ENCODE assay signal across 8 mouse cellular contexts in genomic region chr9:95845711-95846110, GRCm38 (mm10). TPM values are rescaled to one million over a fixed set of nuclear protein-coding genes. Genes with fewer than 3 reads are reported as not detected.
DNase-seq lines count a peak whose midpoint lies in the region; ATAC-seq and TF ChIP-seq lines count a peak whose summit lies in the region.

No protein-coding gene starts in this region.

- H3K4me3 ChIP-seq in heart, embryonic 13.5 days, result peak overlapping the region; percentile 70; the same call in 1 of the 2 replicates
- H3K4me3 ChIP-seq in heart, embryonic 10.5 days, result no peak overlapping the region; the same call in 1 of the 2 replicates
- H3K4me3 ChIP-seq in hindbrain, embryonic 13.5 days, result peak overlapping the region; percentile 69; the same call in 1 of the 2 replicates
- no peak overlapping the region for H3K4me3 ChIP-seq in limb, embryonic 14.5 days (replicated peaks; ENCODE audit: low read length)
- H3K4me3 ChIP-seq in midbrain, embryonic 15.5 days, result peak overlapping the region; percentile 61

- no peak overlapping the region for H3K27ac ChIP-seq in heart, embryonic 13.5 days (replicated peaks)
- H3K27ac ChIP-seq in heart, embryonic 10.5 days, result no peak overlapping the region
- no peak overlapping the region for H3K27ac ChIP-seq in hindbrain, embryonic 13.5 days
- no peak overlapping the region for H3K27ac ChIP-seq in limb, embryonic 14.5 days (replicated peaks; ENCODE audit: low read depth, low read length)
- no peak overlapping the region for H3K27ac ChIP-seq in midbrain, embryonic 15.5 days

- TF ChIP-seq POLR2A in limb, embryonic 14.5 days (IDR thresholded peaks at IDR 0.05; ENCODE audit: borderline replicate concordance, extremely low read depth, insufficient read depth, insufficient read length), result no peak

- peaks cover 3% of the 10 kb centered on the region; the same call in 1 of the 2 replicates for H3K9me3 ChIP-seq in heart, embryonic 13.5 days
- H3K9me3 ChIP-seq in heart, embryonic 10.5 days, result no peaks in the 10 kb centered on the region
- H3K9me3 ChIP-seq in hindbrain, embryonic 13.5 days, result no peaks in the 10 kb centered on the region
- no peaks in the 10 kb centered on the region for H3K9me3 ChIP-seq in limb, embryonic 14.5 days (ENCODE audit: control insufficient read depth, low read length)
- no peaks in the 10 kb centered on the region for H3K9me3 ChIP-seq in midbrain, embryonic 15.5 days

- H3K4me2 ChIP-seq in heart, embryonic 13.5 days, result peak overlapping the region; percentile 98
- H3K4me2 ChIP-seq in hindbrain, embryonic 13.5 days, result peak overlapping the region; percentile 87
- H3K4me2 ChIP-seq in limb, embryonic 14.5 days (replicated peaks; ENCODE audit: low read depth, low read length, severe bottlenecking), result peak overlapping the region; percentile 93; the same call in 1 of the 2 replicates
- H3K4me2 ChIP-seq in midbrain, embryonic 15.5 days, result peak overlapping the region; percentile 86

- no peak overlapping the region for H3K9ac ChIP-seq in heart, embryonic 13.5 days
- H3K9ac ChIP-seq in hindbrain, embryonic 13.5 days, result 0 out of 2 replicates have a peak overlapping the region, but pooled peaks have one; percentile 78
- H3K9ac ChIP-seq in limb, embryonic 14.5 days (ENCODE audit: low read depth, low read length, severe bottlenecking), result no peak overlapping the region
- H3K9ac ChIP-seq in midbrain, embryonic 15.5 days, result no peak overlapping the region

- peaks cover 4% of the 10 kb centered on the region; the same call in 1 of the 2 replicates for H3K4me1 ChIP-seq in heart, embryonic 13.5 days
- peaks cover 9% of the 10 kb centered on the region; the same call in 1 of the 2 replicates for H3K4me1 ChIP-seq in heart, embryonic 10.5 days
- H3K4me1 ChIP-seq in hindbrain, embryonic 13.5 days (replicated peaks), result peaks cover 6% of the 10 kb centered on the region; the same call in 1 of the 2 replicates
- peaks cover 3% of the 10 kb centered on the region; the same call in 1 of the 2 replicates for H3K4me1 ChIP-seq in limb, embryonic 14.5 days (ENCODE audit: control insufficient read depth, insufficient read depth, low read length)
- H3K4me1 ChIP-seq in midbrain, embryonic 15.5 days, result peaks cover 7% of the 10 kb centered on the region; the same call in 1 of the 2 replicates

- no peak for ATAC-seq in heart, embryonic 13.5 days (ENCODE audit: extremely low read depth, insufficient number of reproducible peaks, low FRiP score, low TSS enrichment)
- ATAC-seq in hindbrain, embryonic 13.5 days (ENCODE audit: low FRiP score), result no peak
- ATAC-seq in limb, embryonic 14.5 days (ENCODE audit: low FRiP score, low read depth), result no peak
- ATAC-seq in midbrain, embryonic 15.5 days (replicated peaks), result no peak
- ATAC-seq in megakaryocyte-erythroid progenitor cell, adult 5-6 weeks (replicated peaks; ENCODE audit: low FRiP score, low TSS enrichment, poor library complexity, severe bottlenecking), result no peak
- no peak for ATAC-seq in cerebellum, adult (ENCODE audit: insufficient number of reproducible peaks, low FRiP score, low TSS enrichment)

- DNase-seq in heart, embryonic 10.5 days (ENCODE audit: low spot score), result no peak
- DNase-seq in limb, embryonic 14.5 days (ENCODE audit: low spot score), result no peak
- DNase-seq in embryo, embryonic 10.5 days (ENCODE audit: low spot score), result no peak

- peaks cover 39% of the 10 kb centered on the region for H3K27me3 ChIP-seq in heart, embryonic 13.5 days (replicated peaks)
- peaks cover 32% of the 10 kb centered on the region for H3K27me3 ChIP-seq in heart, embryonic 10.5 days (ENCODE audit: insufficient read depth, poor library complexity, severe bottlenecking)
- H3K27me3 ChIP-seq in hindbrain, embryonic 13.5 days, result peaks cover 28% of the 10 kb centered on the region
- no peaks in the 10 kb centered on the region for H3K27me3 ChIP-seq in limb, embryonic 14.5 days (ENCODE audit: control insufficient read depth, insufficient read depth, low read length)
- peaks cover 13% of the 10 kb centered on the region; the same call in 1 of the 2 replicates for H3K27me3 ChIP-seq in midbrain, embryonic 15.5 days (replicated peaks)

- 68% methylated on average over 4 of the region's 4 CpGs for WGBS in heart, embryonic 13.5 days
- 63% methylated on average over 4 of the region's 4 CpGs for WGBS in heart, embryonic 10.5 days
- WGBS in hindbrain, embryonic 13.5 days, result 71% methylated on average over 4 of the region's 4 CpGs
- WGBS in limb, embryonic 14.5 days, result 58% methylated on average over 4 of the region's 4 CpGs
- 78% methylated on average over 4 of the region's 4 CpGs for WGBS in midbrain, embryonic 15.5 days

- H3K36me3 ChIP-seq in heart, embryonic 13.5 days, result no peaks in the 10 kb centered on the region
- no peaks in the 10 kb centered on the region for H3K36me3 ChIP-seq in heart, embryonic 10.5 days
- no peaks in the 10 kb centered on the region for H3K36me3 ChIP-seq in hindbrain, embryonic 13.5 days
- H3K36me3 ChIP-seq in limb, embryonic 14.5 days (ENCODE audit: control insufficient read depth, insufficient read depth, low read length), result no peaks in the 10 kb centered on the region
- H3K36me3 ChIP-seq in midbrain, embryonic 15.5 days (replicated peaks), result no peaks in the 10 kb centered on the region

RNA-seq across cellular contexts. Expression of gene Pls1, which starts 0.6 kb away (rescaled TPM):
- polyA plus RNA-seq in heart, embryonic 13.5 days (2015; fragmentation: Nextera tagmentation; extraction: Ambion mirVana), result 1.1 and 1.6 TPM in 2 replicates
- polyA plus RNA-seq in heart, embryonic 10.5 days (2016; fragmentation: Nextera tagmentation; extraction: Ambion mirVana), result 1.5 and 4.5 TPM in 2 replicates
- polyA plus RNA-seq in hindbrain, embryonic 13.5 days (2015; fragmentation: Nextera tagmentation; extraction: Ambion mirVana), result 3.3 and 3.7 TPM in 2 replicates
- 0.69 and 0.95 TPM in 2 replicates for polyA plus RNA-seq in limb, embryonic 14.5 days (2012; rRNA removed)
- 1.8 TPM in 2 replicates for polyA plus RNA-seq in limb, embryonic 14.5 days (2014; fragmentation: Nextera tagmentation; extraction: Ambion mirVana)
- polyA plus RNA-seq in midbrain, embryonic 15.5 days (2015; fragmentation: Nextera tagmentation; extraction: Ambion mirVana), result 2.6 and 2.8 TPM in 2 replicates
- not detected in 2 replicates for total RNA-seq in megakaryocyte-erythroid progenitor cell, adult 5-6 weeks (2014; fragmentation: Nextera tagmentation)
- 0.42 and 2.2 TPM in 2 replicates for total RNA-seq in megakaryocyte-erythroid progenitor cell, adult 5-6 weeks (2017)

RNA-seq across cellular contexts. Expression of gene Atr, which starts 11.7 kb away (rescaled TPM):
- polyA plus RNA-seq in heart, embryonic 13.5 days (2015; fragmentation: Nextera tagmentation; extraction: Ambion mirVana), result 9.0 TPM in 2 replicates
- 13.6 and 15.8 TPM in 2 replicates for polyA plus RNA-seq in heart, embryonic 10.5 days (2016; fragmentation: Nextera tagmentation; extraction: Ambion mirVana)
- 14.0 and 15.0 TPM in 2 replicates for polyA plus RNA-seq in hindbrain, embryonic 13.5 days (2015; fragmentation: Nextera tagmentation; extraction: Ambion mirVana)
- 12.8 and 14.0 TPM in 2 replicates for polyA plus RNA-seq in limb, embryonic 14.5 days (2012; rRNA removed)
- polyA plus RNA-seq in limb, embryonic 14.5 days (2014; fragmentation: Nextera tagmentation; extraction: Ambion mirVana), result 14.9 and 17.0 TPM in 2 replicates
- 12.3 and 14.2 TPM in 2 replicates for polyA plus RNA-seq in midbrain, embryonic 15.5 days (2015; fragmentation: Nextera tagmentation; extraction: Ambion mirVana)
- total RNA-seq in megakaryocyte-erythroid progenitor cell, adult 5-6 weeks (2014; fragmentation: Nextera tagmentation), result 34.8 and 53.1 TPM in 2 replicates
- total RNA-seq in megakaryocyte-erythroid progenitor cell, adult 5-6 weeks (2017), result 61.9 and 85.5 TPM in 2 replicates

Comparison
In these comparisons a context has a peak if more than half of its experiments do, and no peak if none do; other contexts are left out.
1. H3K4me3 ChIP-seq: peak in heart, embryonic 13.5 days (single experiment), hindbrain, embryonic 13.5 days (single experiment) and midbrain, embryonic 15.5 days (single experiment); none in heart, embryonic 10.5 days (single experiment) and limb, embryonic 14.5 days (single experiment).
2. Peak in every context shown above with its lines, with median percentiles within 50 percentile points of each other: H3K4me2 ChIP-seq.